Comparison of ENCODE assay signal across 1 mouse cellular context in the genomic region with DNA sequence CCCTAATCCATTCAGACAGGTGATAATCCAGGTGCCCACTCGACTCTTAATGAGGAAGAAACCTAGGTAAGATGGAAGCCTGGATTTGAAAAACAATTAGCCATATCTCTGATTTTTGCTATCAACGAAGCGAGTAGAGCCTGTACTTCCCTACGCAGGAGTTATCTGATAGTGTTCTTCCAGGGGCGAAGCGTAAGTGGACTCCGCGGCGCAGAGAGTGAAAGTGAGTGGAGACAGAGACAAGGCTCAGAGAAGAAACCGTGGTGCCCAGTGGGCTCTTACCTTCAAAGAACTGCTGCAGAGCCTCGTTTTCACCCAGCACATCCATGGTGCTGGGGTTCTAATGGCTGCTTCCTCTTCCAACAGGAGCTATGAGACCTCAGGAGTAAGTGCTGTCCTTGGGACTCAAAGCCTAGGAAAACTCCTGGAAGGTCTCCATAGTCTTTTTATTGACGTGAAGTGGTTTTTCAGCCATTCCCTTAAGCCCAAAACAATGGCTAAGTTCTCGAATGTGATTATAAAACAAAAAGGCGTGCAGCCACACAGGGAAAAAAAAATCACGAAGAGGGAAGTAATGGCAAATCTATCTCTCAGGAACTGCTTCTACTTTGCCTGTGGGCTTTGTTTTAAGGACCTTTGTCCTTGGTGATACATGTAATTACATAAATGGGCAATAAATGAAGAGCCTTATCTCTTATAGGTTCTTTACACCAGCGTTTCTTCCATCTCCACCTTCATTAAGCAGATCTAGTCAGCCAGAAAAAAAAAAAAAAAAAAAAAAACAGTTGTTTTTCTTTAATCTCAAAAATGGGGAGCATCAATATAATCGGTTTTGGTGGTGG.
TF ChIP-seq lines count a peak whose summit lies in the region.

A gene (minus strand): TSS at position 584 of the 842 bp plus-strand sequence.

TF ChIP-seq in MEL, 35 proteins besides CTCF, POLR2A, EP300 and RAD21 (continued from another document):
- no peak for TF ChIP-seq NRF1 (IDR thresholded peaks at IDR 0.05; ENCODE audit: insufficient read depth, low read depth, low read length, poor library complexity, severe bottlenecking)
- TF ChIP-seq POLR2AphosphoS5 (IDR thresholded peaks at IDR 0.05; ENCODE audit: borderline replicate concordance, low read depth, low read length): no peak
- no peak for TF ChIP-seq MAX (IDR thresholded peaks at IDR 0.05; ENCODE audit: low read length)
- no peak for TF ChIP-seq TAL1 (IDR thresholded peaks at IDR 0.05; ENCODE audit: low read length)
- TF ChIP-seq ZC3H11A (IDR thresholded peaks at IDR 0.05; ENCODE audit: low read depth, low read length): no peak
- TF ChIP-seq MYC (IDR thresholded peaks at IDR 0.05; ENCODE audit: low read depth, low read length): no peak
